8 mouse cellular contexts compared by ENCODE assay signal in the genomic region with DNA sequence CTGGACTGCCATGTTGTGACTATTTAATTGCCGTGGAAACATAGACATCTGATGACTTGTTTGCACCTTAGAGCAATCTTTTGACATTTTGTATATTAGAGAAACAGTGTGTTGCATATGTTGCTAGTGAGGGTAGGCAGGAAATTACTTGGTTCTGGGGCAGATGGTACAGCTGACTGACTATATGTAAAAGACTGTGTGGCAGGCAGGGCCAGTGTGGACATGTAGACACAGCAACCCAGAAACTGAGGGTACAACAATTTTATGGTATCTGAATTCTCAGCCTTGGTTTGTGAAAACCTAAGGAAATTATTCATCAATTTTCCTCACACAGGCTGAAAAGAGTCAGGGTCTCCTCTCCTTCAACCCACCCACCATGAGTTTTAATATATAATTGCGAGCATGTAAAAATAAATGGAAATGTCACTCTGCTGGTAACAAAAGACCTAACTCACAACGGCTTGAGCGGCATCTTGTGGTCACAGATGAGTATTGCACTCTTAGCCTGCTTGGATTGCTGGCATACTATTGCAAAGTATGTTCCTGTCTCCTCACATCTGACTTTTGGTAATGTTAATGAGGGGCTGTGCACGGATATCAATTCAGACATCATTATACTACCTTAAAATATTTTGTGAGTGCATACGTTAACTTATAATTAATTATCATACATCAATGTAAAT.
DNase-seq lines count a peak whose midpoint lies in the region; ATAC-seq and TF ChIP-seq lines count a peak whose summit lies in the region.

No protein-coding gene starts in this region.

- no peak overlapping the region for H3K27ac ChIP-seq in gastrocnemius, adult 2 months
- H3K27ac ChIP-seq in hindbrain, embryonic 10.5 days, result no peak overlapping the region
- no peak overlapping the region for H3K27ac ChIP-seq in midbrain, embryonic 11.5 days (ENCODE audit: low read depth, low read length)
- no peak overlapping the region for H3K27ac ChIP-seq in stomach, postnatal 0 days (replicated peaks)

- ATAC-seq in midbrain, embryonic 11.5 days (ENCODE audit: low FRiP score), result no peak
- ATAC-seq in stomach, postnatal 0 days (ENCODE audit: low FRiP score, low TSS enrichment), result no peak

- no peak overlapping the region for H3K4me2 ChIP-seq in midbrain, embryonic 11.5 days
- H3K4me2 ChIP-seq in stomach, postnatal 0 days (replicated peaks; ENCODE audit: low read depth), result no peak overlapping the region

- 19% methylated on average over 6 of the region's 6 CpGs for WGBS in hindbrain, embryonic 10.5 days
- WGBS in midbrain, embryonic 11.5 days, result 18% methylated on average over 6 of the region's 6 CpGs
- WGBS in stomach, postnatal 0 days, result 16% methylated on average over 6 of the region's 6 CpGs

- no peaks in the 10 kb centered on the region for H3K9me3 ChIP-seq in hindbrain, embryonic 10.5 days
- no peaks in the 10 kb centered on the region for H3K9me3 ChIP-seq in midbrain, embryonic 11.5 days (ENCODE audit: control insufficient read depth, low read length)
- H3K9me3 ChIP-seq in stomach, postnatal 0 days (ENCODE audit: control insufficient read depth, low read length), result no peaks in the 10 kb centered on the region

- no peak for TF ChIP-seq EP300 in stomach, postnatal 0 days (optimal IDR thresholded peaks at IDR 0.05)

- peak; percentile 44 for DNase-seq in gastrocnemius, adult 2 months
- DNase-seq in gastrocnemius, adult 8-10 months (ENCODE audit: low spot score in 2 of 2), result no peak
- peak; percentile 2 for DNase-seq in adrenal gland, adult 8-10 months
- peak; percentile 44 for DNase-seq in embryo, embryonic 11.5 days (ENCODE audit: low read depth, low spot score)
- DNase-seq in hindbrain, embryonic 10.5 days (ENCODE audit: low spot score), result peak; percentile 57
- DNase-seq in layer of hippocampus, postnatal 25 days (ENCODE audit: extremely low spot score in 1 of 2, low spot score in 1 of 2), result peak; percentile 44 to 78
- peak; percentile 97 for DNase-seq in midbrain, embryonic 11.5 days (ENCODE audit: low spot score, missing footprints)
- peak; percentile 46 for DNase-seq in stomach, postnatal 0 days (ENCODE audit: low spot score)

- H3K27me3 ChIP-seq in hindbrain, embryonic 10.5 days (ENCODE audit: insufficient read depth, poor library complexity, severe bottlenecking), result peaks cover 27% of the 10 kb centered on the region
- no peaks in the 10 kb centered on the region; the same call in 1 of the 2 replicates for H3K27me3 ChIP-seq in midbrain, embryonic 11.5 days (ENCODE audit: control insufficient read depth, insufficient read depth, low read length)
- H3K27me3 ChIP-seq in stomach, postnatal 0 days (ENCODE audit: control insufficient read depth, insufficient read depth, low read length), result no peaks in the 10 kb centered on the region

- intact Hi-C loops in gastrocnemius, adult 2 months (cut with DNase I), result loop anchor here (10.0 kb wide), 1 partner anchor 583 kb away; no protein-coding TSS in a partner anchor

- H3K36me3 ChIP-seq in hindbrain, embryonic 10.5 days, result no peaks in the 10 kb centered on the region
- no peaks in the 10 kb centered on the region for H3K36me3 ChIP-seq in midbrain, embryonic 11.5 days (ENCODE audit: control insufficient read depth, insufficient read depth, low read length)
- H3K36me3 ChIP-seq in stomach, postnatal 0 days (ENCODE audit: control insufficient read depth, insufficient read depth, low read length), result no peaks in the 10 kb centered on the region

- no peak overlapping the region for H3K4me3 ChIP-seq in gastrocnemius, adult 2 months
- H3K4me3 ChIP-seq in hindbrain, embryonic 10.5 days, result no peak overlapping the region
- H3K4me3 ChIP-seq in midbrain, embryonic 11.5 days (ENCODE audit: low read depth, low read length), result no peak overlapping the region
- H3K4me3 ChIP-seq in stomach, postnatal 0 days (ENCODE audit: low read depth, low read length), result no peak overlapping the region

- H3K9ac ChIP-seq in midbrain, embryonic 11.5 days (ENCODE audit: low read length), result no peak overlapping the region
- no peak overlapping the region for H3K9ac ChIP-seq in stomach, postnatal 0 days (ENCODE audit: low read length)

- peak; percentile 89 for TF ChIP-seq CTCF in gastrocnemius, adult 2 months (IDR thresholded peaks at IDR 0.05)
- TF ChIP-seq CTCF in stomach, postnatal 0 days (IDR thresholded peaks at IDR 0.05; ENCODE audit: low read depth), result peak; percentile 94

- peaks cover 20% of the 10 kb centered on the region for H3K4me1 ChIP-seq in hindbrain, embryonic 10.5 days (replicated peaks)
- peaks cover 10% of the 10 kb centered on the region for H3K4me1 ChIP-seq in midbrain, embryonic 11.5 days (ENCODE audit: control insufficient read depth, insufficient read depth, low read length)
- no peaks in the 10 kb centered on the region for H3K4me1 ChIP-seq in stomach, postnatal 0 days (replicated peaks; ENCODE audit: control insufficient read depth, insufficient read depth)

Comparison
In these comparisons a context has a peak if more than half of its experiments do, and no peak if none do; other contexts are left out.
1. DNase-seq: peak in gastrocnemius, adult 2 months (single experiment), adrenal gland, adult 8-10 months (single experiment), embryo, embryonic 11.5 days (single experiment), hindbrain, embryonic 10.5 days (single experiment), layer of hippocampus, postnatal 25 days (2 of 2), midbrain, embryonic 11.5 days (single experiment) and stomach, postnatal 0 days (single experiment); none in gastrocnemius, adult 8-10 months (0 of 2).